Comparison of ENCODE assay signal across 8 mouse cellular contexts in the genomic region with DNA sequence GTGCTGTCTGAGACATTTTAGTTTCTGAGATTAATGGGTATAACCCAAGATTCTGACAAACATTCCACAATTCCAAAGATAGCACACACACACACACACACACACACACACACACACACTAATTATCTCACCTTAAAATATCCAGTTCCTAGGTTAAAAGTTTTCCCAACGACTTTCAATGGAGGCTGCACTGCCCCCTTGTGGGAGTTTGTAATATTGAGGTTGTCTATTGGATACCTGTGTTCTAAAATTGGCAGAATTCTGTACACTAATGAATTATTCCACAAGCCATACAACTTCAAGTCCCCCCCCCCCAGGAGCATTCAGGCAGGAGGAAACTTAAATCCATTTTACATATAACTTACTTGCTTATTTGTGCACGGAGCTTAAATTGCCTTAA. TPM values are rescaled to one million over a fixed set of nuclear protein-coding genes. Genes with fewer than 3 reads are reported as not detected.
DNase-seq lines count a peak whose midpoint lies in the region; ATAC-seq and TF ChIP-seq lines count a peak whose summit lies in the region.
"Had no signal": no experiment of that assay in that cellular context is flagged by ENCODE, and none has a peak within 500 bp of the region (broad histone marks: within the 10 kb centered on the region; RNA-seq: fewer than 3 reads in every experiment).

No protein-coding gene starts in this region.

- peak; percentile 46; the same call in 1 of the 2 replicates for TF ChIP-seq CTCF in brain, embryonic 14.5 days (IDR thresholded peaks at IDR 0.05; ENCODE audit: borderline replicate concordance, extremely low read depth, insufficient read depth, insufficient read length)
- TF ChIP-seq CTCF in stomach, postnatal 0 days (IDR thresholded peaks at IDR 0.05; ENCODE audit: low read depth): peak; percentile 81

- H3K27ac ChIP-seq in intestine, embryonic 14.5 days (ENCODE audit: low read depth): no peak overlapping the region
- H3K27ac ChIP-seq in intestine, embryonic 16.5 days (ENCODE audit: low read length): no peak overlapping the region
- H3K27ac ChIP-seq in stomach, postnatal 0 days (replicated peaks): no peak overlapping the region
- H3K27ac ChIP-seq: embryonic facial prominence, embryonic 13.5 days had no signal

- H3K36me3 ChIP-seq in intestine, embryonic 14.5 days (ENCODE audit: control insufficient read depth, insufficient read depth, low read length): no peaks in the 10 kb centered on the region
- no peaks in the 10 kb centered on the region for H3K36me3 ChIP-seq in intestine, embryonic 16.5 days (ENCODE audit: control insufficient read depth, insufficient read depth, low read length)
- H3K36me3 ChIP-seq in stomach, postnatal 0 days (ENCODE audit: control insufficient read depth, insufficient read depth, low read length): no peaks in the 10 kb centered on the region
- H3K36me3 ChIP-seq: embryonic facial prominence, embryonic 13.5 days had no signal

- no peak for TF ChIP-seq EP300 in stomach, postnatal 0 days (optimal IDR thresholded peaks at IDR 0.05)

- WGBS in intestine, embryonic 14.5 days: 18% methylated on average over 2 of the region's 2 CpGs
- 4% methylated on average over 2 of the region's 2 CpGs for WGBS in intestine, embryonic 16.5 days
- 23% methylated on average over 2 of the region's 2 CpGs for WGBS in stomach, postnatal 0 days

- H3K9me3 ChIP-seq in intestine, embryonic 14.5 days (ENCODE audit: control insufficient read depth, low read length): no peaks in the 10 kb centered on the region
- H3K9me3 ChIP-seq in intestine, embryonic 16.5 days (ENCODE audit: control insufficient read depth, low read length): no peaks in the 10 kb centered on the region
- no peaks in the 10 kb centered on the region for H3K9me3 ChIP-seq in stomach, postnatal 0 days (ENCODE audit: control insufficient read depth, low read length)
- H3K9me3 ChIP-seq: embryonic facial prominence, embryonic 13.5 days had no signal

- no peaks in the 10 kb centered on the region for H3K27me3 ChIP-seq in intestine, embryonic 14.5 days (replicated peaks; ENCODE audit: control insufficient read depth, insufficient read depth, low read length)
- no peaks in the 10 kb centered on the region for H3K27me3 ChIP-seq in intestine, embryonic 16.5 days (replicated peaks; ENCODE audit: control insufficient read depth, insufficient read depth, low read length)
- no peaks in the 10 kb centered on the region for H3K27me3 ChIP-seq in stomach, postnatal 0 days (ENCODE audit: control insufficient read depth, insufficient read depth, low read length)
- H3K27me3 ChIP-seq: embryonic facial prominence, embryonic 13.5 days had no signal

- peak; percentile 81 for DNase-seq in intestine, embryonic 14.5 days (ENCODE audit: low spot score)
- peak; percentile 10 for DNase-seq in thymus, postnatal 0 days (ENCODE audit: low spot score)
- DNase-seq in thymus, postnatal 36 days: no peak
- DNase-seq in brain, embryonic 14.5 days (ENCODE audit: low read depth): peak; percentile 59
- peak; percentile 49 to 82 for DNase-seq in kidney, postnatal 36 days
- peak; percentile 45 for DNase-seq in stomach, postnatal 0 days (ENCODE audit: low spot score)

- peaks cover 17% of the 10 kb centered on the region; the same call in 1 of the 2 replicates for H3K4me1 ChIP-seq in intestine, embryonic 14.5 days (replicated peaks; ENCODE audit: control insufficient read depth, insufficient read depth, low read length)
- H3K4me1 ChIP-seq in intestine, embryonic 16.5 days (ENCODE audit: control insufficient read depth, insufficient read depth, low read length): no peaks in the 10 kb centered on the region
- 0 out of 2 replicates have a peak, but pooled peaks cover 2% of the 10 kb centered on the region for H3K4me1 ChIP-seq in stomach, postnatal 0 days (replicated peaks; ENCODE audit: control insufficient read depth, insufficient read depth)

- no peak overlapping the region for H3K9ac ChIP-seq in intestine, embryonic 14.5 days (ENCODE audit: low read length)
- no peak overlapping the region for H3K9ac ChIP-seq in intestine, embryonic 16.5 days (ENCODE audit: low read depth, low read length)
- H3K9ac ChIP-seq in stomach, postnatal 0 days (ENCODE audit: low read length): no peak overlapping the region
- H3K9ac ChIP-seq: embryonic facial prominence, embryonic 13.5 days had no signal

- ATAC-seq in intestine, embryonic 14.5 days (replicated peaks; ENCODE audit: low FRiP score, low TSS enrichment, low read depth): no peak
- no peak for ATAC-seq in intestine, embryonic 16.5 days
- no peak for ATAC-seq in stomach, postnatal 0 days (ENCODE audit: low FRiP score, low TSS enrichment)

- no peak overlapping the region for H3K4me3 ChIP-seq in intestine, embryonic 14.5 days (ENCODE audit: low read depth, low read length)
- no peak overlapping the region for H3K4me3 ChIP-seq in intestine, embryonic 16.5 days (ENCODE audit: low read length)
- H3K4me3 ChIP-seq in stomach, postnatal 0 days (ENCODE audit: low read depth, low read length): no peak overlapping the region
- H3K4me3 ChIP-seq: embryonic facial prominence, embryonic 13.5 days had no signal

- H3K4me2 ChIP-seq in intestine, embryonic 14.5 days (ENCODE audit: low read length): no peak overlapping the region
- H3K4me2 ChIP-seq in intestine, embryonic 16.5 days (ENCODE audit: low read depth, low read length): no peak overlapping the region
- no peak overlapping the region for H3K4me2 ChIP-seq in stomach, postnatal 0 days (replicated peaks; ENCODE audit: low read depth)
- H3K4me2 ChIP-seq: embryonic facial prominence, embryonic 13.5 days had no signal

- TF ChIP-seq POLR2A in brain, embryonic 14.5 days (IDR thresholded peaks at IDR 0.05; ENCODE audit: borderline replicate concordance, extremely low read depth, insufficient read depth, insufficient read length, poor library complexity, severe bottlenecking): no peak

RNA-seq across cellular contexts. Expression of gene Prkg1, which starts 18.2 kb away (rescaled TPM):
- 14.2 and 16.9 TPM in 2 replicates for polyA plus RNA-seq in intestine, embryonic 14.5 days (2014; fragmentation: Nextera tagmentation; extraction: Ambion mirVana)
- polyA plus RNA-seq in intestine, embryonic 16.5 days (2015; fragmentation: Nextera tagmentation; extraction: Ambion mirVana): 6.3 and 6.6 TPM in 2 replicates
- polyA plus RNA-seq in thymus, postnatal 0 days (2015; fragmentation: Nextera tagmentation; extraction: Ambion mirVana): 0.27 TPM in 2 replicates
- 1.9 and 4.5 TPM in 2 replicates for polyA plus RNA-seq in brain, embryonic 14.5 days (2012; rRNA removed)
- 6.1 and 6.4 TPM in 2 replicates for polyA plus RNA-seq in stomach, postnatal 0 days (2015; fragmentation: Nextera tagmentation; extraction: Ambion mirVana)

Comparison
In these comparisons a context has a peak if more than half of its experiments do, and no peak if none do; other contexts are left out.
1. DNase-seq: peak in intestine, embryonic 14.5 days (single experiment), thymus, postnatal 0 days (single experiment), brain, embryonic 14.5 days (single experiment), kidney, postnatal 36 days (2 of 2) and stomach, postnatal 0 days (single experiment); none in thymus, postnatal 36 days (0 of 2).